Mouse (Mus musculus) lung, embryonic 14.5 days (tissue): ENCODE measurements around the gene Selplg. TPM values are rescaled to one million over a fixed set of nuclear protein-coding genes. Genes with fewer than 3 reads are reported as not detected.
"Not testable (repeated sequence)": the region's sequence is repeated elsewhere in the genome, so short reads cannot be mapped to it uniquely, and the experiment has no call there.

Experiments used
- ATAC-seq: fragments of 200-750 bp; cut with Nextera tagmentation; 2 replicates; pipeline ENCODE4 v1.8.0; 2017; ENCODE audit warnings: mild to moderate bottlenecking, moderate TSS enrichment, moderate library complexity; ENCODE audit not compliant: insufficient read depth
- DNase-seq: peaks from one replicate; pipeline ENCODE4 v3.0.0-alpha.2; 2015
- H3K27ac ChIP-seq: fragments of 300-500 bp; sonication (generic); 2 replicates; pipeline ENCODE4 v1.5.1; 2014; ENCODE audit warnings: low read depth, mild to moderate bottlenecking, moderate library complexity
- H3K27me3 ChIP-seq: fragments of 300-500 bp; sonication (generic); 2 replicates; pipeline ENCODE4 v1.6.1; 2014; ENCODE audit warnings: low read length, control low read depth; ENCODE audit not compliant: insufficient read depth
- H3K36me3 ChIP-seq: fragments of 300-500 bp; sonication (generic); 2 replicates; pipeline ENCODE4 v1.6.1; 2014; ENCODE audit warnings: control low read depth; ENCODE audit not compliant: insufficient read depth
- H3K4me1 ChIP-seq: fragments of 300-500 bp; sonication (generic); 2 replicates; pipeline ENCODE4 v1.6.1; 2014; ENCODE audit warnings: antibody characterized with exemption, control low read depth; ENCODE audit not compliant: insufficient read depth
- H3K4me2 ChIP-seq: fragments of 300-500 bp; sonication (generic); 2 replicates; pipeline ENCODE4 v1.6.1; 2014; ENCODE audit warnings: mild to moderate bottlenecking
- H3K4me3 ChIP-seq: fragments of 300-500 bp; sonication (generic); 2 replicates; pipeline ENCODE4 v1.5.1; 2014; ENCODE audit warnings: low read depth, low read length
- H3K9ac ChIP-seq: fragments of 300-500 bp; sonication (generic); 2 replicates; pipeline ENCODE4 v1.6.1; 2014
- H3K9me3 ChIP-seq: fragments of 300-500 bp; sonication (generic); 2 replicates; pipeline ENCODE4 v1.6.1; 2016; ENCODE audit warnings: low read depth, low read length, control low read depth
- CTCF ChIP-seq: IDR thresholded peaks from 2 replicates; pipeline ENCODE4 v1.5.1; 2016; ENCODE audit warnings: antibody characterized with exemption, low read depth
- WGBS: fragments of 180-500 bp; shearing (Covaris S2); extraction: QIAGEN DNeasy Blood & Tissue Kit; methylation state at CpG from one replicate; pipeline ENCODE4 v1.1.7; 2014; 5-methylcytosine and 5-hydroxymethylcytosine counted together
- polyA plus RNA-seq: library from polyadenylated mRNA; unstranded; fragments of >200 nt; fragmentation: Nextera tagmentation; extraction: Ambion mirVana; gene quantifications from 2 replicates; pipeline ENCODE4 v1.2.1, GENCODE M21; 2014

Gene Selplg
- polyA plus RNA-seq, 1 experiment from 2014 or later = 3.4 TPM

- Histone ChIP-seq H3K4me2 (peak overlapping the region; percentile 7; the same call in 1 of the 2 replicates), H3K4me1 (peaks cover 4% of the 10 kb centered on the region; the same call in 1 of the 2 replicates), H3K27ac (peak overlapping the region; percentile 81), H3K9me3 (no peaks in the 10 kb centered on the region), H3K9ac (0 out of 2 replicates have a peak overlapping the region, but pooled peaks have one; percentile 17), H3K27me3 (no peaks in the 10 kb centered on the region), H3K36me3 (peaks cover 3% of the 10 kb centered on the region; the same call in 1 of the 2 replicates), H3K4me3 (no peak overlapping the region)
- no peak for TF ChIP-seq CTCF
- DNase-seq = peak; percentile 81
- ATAC-seq = peak; percentile 79
- 6% methylated on average over 12 of the region's 12 CpGs for WGBS
Measured at GRCm38 (mm10) chr5:113783581-113784001, 48.9 kb downstream of the Selplg start.

- 79% methylated on average over 7 of the region's 7 CpGs for WGBS
- Histone ChIP-seq H3K4me1 (no peaks in the 10 kb centered on the region), H3K4me3 (no peak overlapping the region), H3K36me3 (peaks cover 10% of the 10 kb centered on the region; the same call in 1 of the 2 replicates), H3K9me3 (no peaks in the 10 kb centered on the region), H3K9ac (no peak overlapping the region), H3K27me3 (no peaks in the 10 kb centered on the region), H3K27ac (peak overlapping the region; percentile 81), H3K4me2 (no peak overlapping the region)
- ATAC-seq (no peak), DNase-seq (no peak)
- no peak for TF ChIP-seq CTCF
Measured at GRCm38 (mm10) chr5:113782624-113783023, 49.8 kb downstream of the Selplg start.

- Histone ChIP-seq H3K4me3 (no peak overlapping the region), H3K4me1 (no peaks in the 10 kb centered on the region), H3K27ac (no peak overlapping the region), H3K4me2 (no peak overlapping the region), H3K9me3 (no peaks in the 10 kb centered on the region), H3K9ac (no peak overlapping the region), H3K36me3 (peaks cover 17% of the 10 kb centered on the region), H3K27me3 (no peaks in the 10 kb centered on the region)
- ATAC-seq (no peak), DNase-seq (no peak)
- 77% methylated on average over 7 of the region's 7 CpGs for WGBS
- TF ChIP-seq CTCF = no peak
Measured at GRCm38 (mm10) chr5:113781875-113782274, 50.6 kb downstream of the Selplg start.

- Histone ChIP-seq H3K9me3 (no peaks in the 10 kb centered on the region), H3K27me3 (no peaks in the 10 kb centered on the region), H3K4me2 (no peak overlapping the region), H3K4me3 (no peak overlapping the region), H3K9ac (no peak overlapping the region), H3K4me1 (no peaks in the 10 kb centered on the region), H3K36me3 (peaks cover 23% of the 10 kb centered on the region), H3K27ac (no peak overlapping the region)
- no peak for TF ChIP-seq CTCF
- no peak for DNase-seq
- no peak for ATAC-seq
- WGBS = 76% methylated on average over 7 of the region's 7 CpGs
Measured at GRCm38 (mm10) chr5:113781254-113781653, 51.2 kb downstream of the Selplg start.

GRCm38 (mm10) chr5:113780763-113781162 is 51.7 kb downstream of the Selplg start:
- Histone ChIP-seq H3K9me3 (no peaks in the 10 kb centered on the region), H3K4me2 (no peak overlapping the region), H3K4me1 (no peaks in the 10 kb centered on the region), H3K9ac (no peak overlapping the region), H3K4me3 (no peak overlapping the region), H3K27ac (no peak overlapping the region), H3K36me3 (peaks cover 28% of the 10 kb centered on the region), H3K27me3 (no peaks in the 10 kb centered on the region)
- 78% methylated on average over 5 of the region's 5 CpGs for WGBS
- ATAC-seq (no peak), DNase-seq (no peak)
- TF ChIP-seq CTCF = no peak

GRCm38 (mm10) chr5:113780082-113780752 is 52.2 kb downstream of the Selplg start:
- no peaks in the 10 kb centered on the region for H3K27me3 ChIP-seq
- no peak overlapping the region for H3K4me2 ChIP-seq
- no peak overlapping the region for H3K9ac ChIP-seq
- no peak overlapping the region for H3K27ac ChIP-seq
- 93% methylated on average over 3 of the region's 3 CpGs for WGBS
- TF ChIP-seq CTCF = no peak
- H3K36me3 ChIP-seq = peaks cover 34% of the 10 kb centered on the region
- peak; percentile 12; the same call in 1 of the 2 replicates for ATAC-seq
- no peak for DNase-seq
- H3K4me3 ChIP-seq = no peak overlapping the region
- H3K4me1 ChIP-seq = no peaks in the 10 kb centered on the region
- no peaks in the 10 kb centered on the region for H3K9me3 ChIP-seq

GRCm38 (mm10) chr5:113779569-113779968 is 52.9 kb downstream of the Selplg start:
- no peak overlapping the region for H3K9ac ChIP-seq
- no peaks in the 10 kb centered on the region for H3K9me3 ChIP-seq
- ATAC-seq (no peak), DNase-seq (no peak)
- 74% methylated on average over 5 of the region's 5 CpGs for WGBS
- no peak overlapping the region for H3K4me3 ChIP-seq
- H3K27ac ChIP-seq = no peak overlapping the region
- no peak for TF ChIP-seq CTCF
- H3K4me1 ChIP-seq = no peaks in the 10 kb centered on the region
- H3K4me2 ChIP-seq = no peak overlapping the region
- no peaks in the 10 kb centered on the region for H3K27me3 ChIP-seq
- peaks cover 40% of the 10 kb centered on the region for H3K36me3 ChIP-seq

GRCm38 (mm10) chr5:113777728-113778127 is 54.7 kb downstream of the Selplg start:
- H3K9ac ChIP-seq, H3K9me3 ChIP-seq, H3K4me2 ChIP-seq, H3K4me1 ChIP-seq, DNase-seq, H3K27ac ChIP-seq, H3K27me3 ChIP-seq, H3K4me3 ChIP-seq, ATAC-seq: not testable (repeated sequence)
- WGBS = 86% methylated on average over 8 of the region's 8 CpGs
- peaks cover 43% of the 10 kb centered on the region for H3K36me3 ChIP-seq
